Mouse (Mus musculus): ENCODE measurements at regions not wholly inside any gene's neighbourhood (a gene's known extent, or its start where the extent isn't known, plus 50 kb on each side); places are given as distances from the start of the nearest gene placed in this dataset.

DNA sequence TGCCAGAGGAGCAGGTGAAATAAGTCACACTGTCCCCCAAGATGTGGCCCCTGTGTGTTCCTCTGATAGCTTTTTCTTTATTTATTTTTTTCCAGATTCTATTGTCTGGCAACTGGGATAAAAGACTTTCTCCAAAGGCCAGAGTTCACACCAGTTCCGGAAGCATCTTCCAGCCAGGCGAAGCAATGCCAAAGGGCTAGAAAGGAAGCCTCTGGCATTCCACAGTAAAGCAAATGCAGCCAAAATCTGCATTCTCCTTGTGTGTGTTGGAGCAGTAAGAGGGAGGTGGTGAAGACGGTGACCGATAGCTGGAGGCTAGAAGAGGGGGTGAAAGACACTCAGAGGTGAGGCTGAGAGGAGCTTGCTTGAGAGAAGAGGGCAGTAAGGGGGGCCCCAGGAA, 185.0 kb upstream of the Zfp637 start:
- Histone ChIP-seq H3K9me3 (no peaks in the 10 kb centered on the region), H3K27ac (no peak overlapping the region), H3K4me3 (no peak overlapping the region), H3K27me3 (ENCODE audit: insufficient read depth, poor library complexity, severe bottlenecking) (no peaks in the 10 kb centered on the region), H3K36me3 (no peaks in the 10 kb centered on the region), H3K4me1 (replicated peaks) (no peaks in the 10 kb centered on the region)
- no peak for DNase-seq (ENCODE audit: low spot score)
- WGBS, result 92% methylated on average over 4 of the region's 4 CpGs

DNA sequence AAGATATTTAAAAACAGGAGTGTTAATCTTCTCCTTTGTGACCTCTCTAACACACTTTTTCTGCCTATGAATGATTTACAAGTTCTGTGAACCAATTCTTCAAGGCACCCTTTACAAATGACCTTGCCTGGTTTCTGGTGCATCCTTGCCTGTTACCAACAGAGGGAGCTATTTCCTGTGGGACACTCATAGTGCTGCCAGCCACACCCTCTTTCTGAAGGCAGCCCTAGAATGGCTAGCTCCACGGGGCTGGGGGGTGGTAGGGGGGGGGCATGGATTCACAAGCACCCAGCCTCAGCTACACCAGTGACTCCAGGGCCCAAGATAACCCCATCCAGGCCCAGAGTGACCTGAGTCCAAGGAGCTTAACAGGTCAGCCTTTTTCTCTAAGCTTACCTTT, 180.4 kb upstream of the Zfp637 start:
- WGBS, result 11% methylated on average over 1 of the region's 1 CpGs
- H3K36me3 ChIP-seq, result no peaks in the 10 kb centered on the region
- H3K27ac ChIP-seq, result no peak overlapping the region
- no peaks in the 10 kb centered on the region for H3K4me1 ChIP-seq (replicated peaks)
- no peaks in the 10 kb centered on the region for H3K27me3 ChIP-seq (ENCODE audit: insufficient read depth, poor library complexity, severe bottlenecking)
- no peak overlapping the region for H3K4me3 ChIP-seq
- no peaks in the 10 kb centered on the region for H3K9me3 ChIP-seq
- DNase-seq (ENCODE audit: low spot score), result peak; percentile 51

- 68% methylated on average over 1 of the region's 1 CpGs for WGBS
Measured at GRCm38 (mm10) chr6:117662635-117663034, 178.3 kb upstream of the Zfp637 start.

DNA sequence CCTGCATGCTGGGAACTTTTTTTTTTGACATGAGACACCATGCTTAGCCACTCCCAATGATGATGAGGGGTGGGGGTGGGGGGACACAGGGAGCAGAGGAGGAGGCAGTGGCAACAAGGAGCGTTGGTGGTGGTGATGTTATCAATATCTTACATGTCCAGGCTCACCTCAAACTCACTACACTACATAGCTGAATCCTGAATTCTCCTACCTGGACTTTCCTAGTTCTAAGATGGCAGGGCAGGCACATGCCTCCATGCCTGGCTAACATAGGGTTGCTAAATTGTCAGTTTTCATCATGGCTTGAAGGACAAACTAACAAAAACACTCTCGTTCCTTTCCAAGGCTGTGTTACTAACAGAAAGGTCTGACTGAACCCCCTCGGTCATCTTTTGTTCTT, 170.6 kb upstream of the Zfp637 start:
- Histone ChIP-seq H3K9me3 (no peaks in the 10 kb centered on the region), H3K4me1 (replicated peaks) (peaks cover 10% of the 10 kb centered on the region), H3K27ac (no peak overlapping the region), H3K36me3 (no peaks in the 10 kb centered on the region), H3K27me3 (ENCODE audit: insufficient read depth, poor library complexity, severe bottlenecking) (no peaks in the 10 kb centered on the region), H3K4me3 (no peak overlapping the region)
- DNase-seq (ENCODE audit: low spot score), result no peak
- WGBS, result 62% methylated on average over 3 of the region's 3 CpGs

More at GRCm38 (mm10) chr6:117662635-117663034, 178.3 kb upstream of the Zfp637 start:
- H3K27me3 ChIP-seq (ENCODE audit: insufficient read depth, poor library complexity, severe bottlenecking), result no peaks in the 10 kb centered on the region
- no peak overlapping the region for H3K27ac ChIP-seq
- no peak overlapping the region for H3K4me3 ChIP-seq
- H3K9me3 ChIP-seq, result no peaks in the 10 kb centered on the region
- DNase-seq (ENCODE audit: low spot score), result no peak
- no peaks in the 10 kb centered on the region for H3K36me3 ChIP-seq
- H3K4me1 ChIP-seq (replicated peaks), result no peaks in the 10 kb centered on the region

DNA sequence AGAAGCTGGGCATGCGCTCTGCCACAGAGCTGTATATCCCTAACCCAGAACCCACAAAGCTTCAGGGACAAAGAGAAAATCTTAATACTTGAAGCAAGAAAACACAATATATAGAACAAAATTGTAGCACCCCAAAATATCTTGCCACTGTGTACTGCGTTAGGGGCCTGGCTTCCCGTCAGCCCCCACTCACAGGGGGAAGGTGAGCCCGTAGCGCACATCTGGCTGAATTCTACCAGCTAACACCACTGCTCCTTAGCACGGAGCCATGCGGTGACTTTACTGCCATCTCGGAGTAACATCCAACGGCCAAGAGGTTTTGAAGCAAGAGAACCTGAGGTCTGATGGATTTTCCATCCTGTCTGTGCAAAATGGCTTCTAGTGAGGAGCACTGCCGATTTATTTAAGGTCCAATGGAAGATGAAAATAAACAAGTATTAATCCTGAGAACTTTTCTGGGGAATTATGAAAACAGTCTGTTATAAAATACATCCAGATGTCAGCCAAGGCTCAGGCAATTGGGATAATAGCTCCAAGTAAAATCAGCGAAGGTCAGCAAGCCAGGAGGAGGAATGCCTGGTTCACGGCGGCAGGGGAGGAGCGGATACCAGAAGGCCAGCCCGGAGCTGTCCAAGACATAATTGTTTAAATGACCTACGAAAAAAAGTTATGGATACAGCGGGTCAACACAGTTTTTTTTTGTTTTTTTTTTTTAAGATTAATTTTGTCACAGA, 170.0 kb upstream of the Zfp637 start:
- H3K9me3 ChIP-seq, result no peaks in the 10 kb centered on the region
- DNase-seq (ENCODE audit: low spot score), result no peak
- 67% methylated on average over 17 of the region's 17 CpGs for WGBS
- H3K4me1 ChIP-seq (replicated peaks), result peaks cover 10% of the 10 kb centered on the region
- H3K36me3 ChIP-seq, result no peaks in the 10 kb centered on the region
- H3K4me3 ChIP-seq, result no peak overlapping the region
- 0 out of 2 replicates have a peak overlapping the region, but pooled peaks have one; percentile 12 for H3K27ac ChIP-seq
- no peaks in the 10 kb centered on the region for H3K27me3 ChIP-seq (ENCODE audit: insufficient read depth, poor library complexity, severe bottlenecking)

DNA sequence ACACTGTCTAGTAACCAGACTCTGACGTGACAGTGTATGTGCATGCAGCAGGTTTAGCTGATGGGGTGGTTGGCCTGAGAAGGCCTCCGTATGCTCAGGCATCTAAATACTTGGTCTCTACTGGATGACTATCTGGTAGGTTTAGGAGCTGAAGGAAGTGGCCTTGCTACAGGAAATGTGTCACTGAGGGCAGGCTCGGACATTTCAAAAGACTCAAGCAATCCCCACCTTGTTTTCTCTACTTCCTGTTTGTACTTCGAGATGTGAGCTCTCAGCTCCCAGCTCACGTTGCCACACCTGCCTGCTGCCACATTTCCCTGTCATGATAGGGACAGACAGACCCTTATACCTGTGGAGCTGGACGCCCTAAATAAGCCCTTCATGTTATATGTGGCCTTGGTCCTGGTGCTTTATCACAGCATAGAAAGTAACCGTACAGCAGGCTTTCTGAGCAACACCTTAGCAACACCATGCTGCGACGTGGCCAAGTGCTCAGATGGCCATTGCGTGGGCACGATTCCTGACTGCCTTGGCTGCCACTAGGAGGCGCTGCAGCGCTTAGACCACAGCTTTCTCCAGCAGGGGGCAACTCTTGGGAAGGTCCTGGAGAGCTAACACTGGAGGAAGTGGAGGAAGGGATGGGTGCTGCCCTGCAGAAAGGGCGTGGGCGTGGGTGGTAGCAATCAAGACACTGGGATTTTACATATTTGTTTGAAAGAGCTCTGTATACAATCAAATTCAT, 165.8 kb upstream of the Zfp637 start:
- Histone ChIP-seq H3K27me3 (ENCODE audit: insufficient read depth, poor library complexity, severe bottlenecking) (no peaks in the 10 kb centered on the region), H3K36me3 (no peaks in the 10 kb centered on the region), H3K9me3 (no peaks in the 10 kb centered on the region), H3K4me3 (no peak overlapping the region), H3K27ac (peak overlapping the region; percentile 45; the same call in 1 of the 2 replicates), H3K4me1 (replicated peaks) (peaks cover 19% of the 10 kb centered on the region)
- 58% methylated on average over 15 of the region's 15 CpGs for WGBS
- peak; percentile 64 for DNase-seq (ENCODE audit: low spot score)

- Histone ChIP-seq H3K4me1 (replicated peaks) (peaks cover 16% of the 10 kb centered on the region), H3K27ac (0 out of 2 replicates have a peak overlapping the region, but pooled peaks have one; percentile 45), H3K9me3 (no peaks in the 10 kb centered on the region), H3K36me3 (no peaks in the 10 kb centered on the region), H3K4me3 (no peak overlapping the region), H3K27me3 (ENCODE audit: insufficient read depth, poor library complexity, severe bottlenecking) (no peaks in the 10 kb centered on the region)
- no peak for DNase-seq (ENCODE audit: low spot score)
- 74% methylated on average over 10 of the region's 10 CpGs for WGBS
Measured at GRCm38 (mm10) chr6:117676064-117676821, 164.7 kb upstream of the Zfp637 start.

- DNase-seq (ENCODE audit: low spot score), result no peak
- H3K27ac ChIP-seq, result peak overlapping the region; percentile 45; the same call in 1 of the 2 replicates
- peaks cover 12% of the 10 kb centered on the region for H3K4me1 ChIP-seq (replicated peaks)
- 70% methylated on average over 7 of the region's 7 CpGs for WGBS
- H3K36me3 ChIP-seq, result no peaks in the 10 kb centered on the region
- no peak overlapping the region for H3K4me3 ChIP-seq
- H3K9me3 ChIP-seq, result no peaks in the 10 kb centered on the region
- H3K27me3 ChIP-seq (ENCODE audit: insufficient read depth, poor library complexity, severe bottlenecking), result no peaks in the 10 kb centered on the region
Measured at GRCm38 (mm10) chr6:117677062-117677461, 163.9 kb upstream of the Zfp637 start.

DNA sequence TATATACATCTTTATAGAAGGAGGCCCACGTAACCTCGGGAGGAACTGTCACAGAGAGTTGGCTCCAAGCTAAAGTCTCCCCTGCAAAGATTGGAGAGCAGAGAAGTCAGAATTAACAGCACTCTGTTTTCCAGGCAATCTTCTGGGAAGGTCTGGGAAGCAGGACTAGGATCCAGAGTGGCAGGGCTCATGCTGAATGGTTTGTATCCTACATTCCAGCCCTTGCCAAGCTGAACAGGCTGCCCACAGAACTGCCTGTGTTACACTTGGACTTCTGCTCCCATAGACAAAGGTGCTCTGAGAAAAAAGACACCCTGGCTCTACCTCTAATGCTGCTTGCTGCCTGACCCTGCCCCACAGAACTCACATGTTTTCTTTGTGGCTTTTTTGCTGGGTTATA, 163.2 kb upstream of the Zfp637 start:
- Histone ChIP-seq H3K9me3 (no peaks in the 10 kb centered on the region), H3K27ac (no peak overlapping the region), H3K4me3 (no peak overlapping the region), H3K27me3 (ENCODE audit: insufficient read depth, poor library complexity, severe bottlenecking) (no peaks in the 10 kb centered on the region), H3K36me3 (no peaks in the 10 kb centered on the region), H3K4me1 (replicated peaks) (peaks cover 9% of the 10 kb centered on the region)
- no peak for DNase-seq (ENCODE audit: low spot score)
- 92% methylated on average over 2 of the region's 2 CpGs for WGBS

- Histone ChIP-seq H3K4me3 (no peak overlapping the region), H3K27ac (peak overlapping the region; percentile 16; the same call in 1 of the 2 replicates), H3K4me1 (replicated peaks) (peaks cover 9% of the 10 kb centered on the region), H3K36me3 (no peaks in the 10 kb centered on the region), H3K27me3 (ENCODE audit: insufficient read depth, poor library complexity, severe bottlenecking) (no peaks in the 10 kb centered on the region), H3K9me3 (no peaks in the 10 kb centered on the region)
- no peak for DNase-seq (ENCODE audit: low spot score)
- WGBS, result 79% methylated on average over 5 of the region's 5 CpGs
Measured at GRCm38 (mm10) chr6:117678276-117678675, 162.7 kb upstream of the Zfp637 start.

GRCm38 (mm10) chr6:117678877-117679276, 162.1 kb upstream of the Zfp637 start:
- Histone ChIP-seq H3K4me1 (replicated peaks) (peaks cover 9% of the 10 kb centered on the region), H3K4me3 (no peak overlapping the region), H3K36me3 (no peaks in the 10 kb centered on the region), H3K9me3 (no peaks in the 10 kb centered on the region), H3K27me3 (ENCODE audit: insufficient read depth, poor library complexity, severe bottlenecking) (no peaks in the 10 kb centered on the region), H3K27ac (no peak overlapping the region)
- no peak for DNase-seq (ENCODE audit: low spot score)
- 87% methylated on average over 4 of the region's 4 CpGs for WGBS

DNA sequence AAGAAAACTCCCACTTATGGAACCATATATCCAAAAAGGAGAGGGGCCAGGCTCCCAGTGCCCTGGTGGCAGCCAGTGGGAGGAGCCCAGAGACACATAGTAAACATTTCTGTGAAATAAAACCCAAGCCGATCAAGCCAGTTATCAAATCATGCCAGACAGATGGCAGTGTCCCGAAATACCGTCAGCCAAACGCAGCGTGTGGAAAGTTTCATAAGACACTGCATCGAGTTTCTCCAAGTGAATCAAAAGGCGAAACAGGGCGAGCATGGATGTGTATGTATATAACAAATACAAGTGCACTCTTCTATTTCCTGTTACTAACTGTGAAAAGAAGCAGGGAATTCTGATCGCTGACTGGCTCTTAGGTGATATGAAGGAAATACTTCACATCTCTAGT, 154.8 kb upstream of the Zfp637 start:
- no peak for DNase-seq (ENCODE audit: low spot score)
- 89% methylated on average over 9 of the region's 9 CpGs for WGBS
- H3K4me1 ChIP-seq (replicated peaks), result no peaks in the 10 kb centered on the region
- H3K36me3 ChIP-seq, result no peaks in the 10 kb centered on the region
- no peak overlapping the region for H3K4me3 ChIP-seq
- no peaks in the 10 kb centered on the region for H3K27me3 ChIP-seq (ENCODE audit: insufficient read depth, poor library complexity, severe bottlenecking)
- H3K27ac ChIP-seq, result no peak overlapping the region
- H3K9me3 ChIP-seq, result no peaks in the 10 kb centered on the region

- Histone ChIP-seq H3K27me3 (ENCODE audit: insufficient read depth, poor library complexity, severe bottlenecking) (no peaks in the 10 kb centered on the region), H3K4me1 (replicated peaks) (no peaks in the 10 kb centered on the region), H3K9me3 (no peaks in the 10 kb centered on the region), H3K4me3 (no peak overlapping the region), H3K27ac (no peak overlapping the region), H3K36me3 (no peaks in the 10 kb centered on the region)
- 83% methylated on average over 2 of the region's 2 CpGs for WGBS
- no peak for DNase-seq (ENCODE audit: low spot score)
Measured at GRCm38 (mm10) chr6:117687045-117687444, 153.9 kb upstream of the Zfp637 start.
